Mouse (Mus musculus) spleen, adult 2 months (tissue): ENCODE data around the gene Decr2.

Experiments
- CTCF ChIP-seq: fragments of 200-500 bp; IDR thresholded peaks from 2 replicates; pipeline ENCODE4 v1.5.1; 2011; ENCODE audit warnings: mild to moderate bottlenecking, inconsistent platforms; ENCODE audit not compliant: insufficient read depth, insufficient read length, insufficient replicate concordance; ENCODE audit errors: extremely low read depth
- POLR2A ChIP-seq: fragments of 200-500 bp; IDR thresholded peaks from 2 replicates; pipeline ENCODE4 v1.6.1; 2011; ENCODE audit warnings: low read depth, low read length, inconsistent platforms

DNA sequence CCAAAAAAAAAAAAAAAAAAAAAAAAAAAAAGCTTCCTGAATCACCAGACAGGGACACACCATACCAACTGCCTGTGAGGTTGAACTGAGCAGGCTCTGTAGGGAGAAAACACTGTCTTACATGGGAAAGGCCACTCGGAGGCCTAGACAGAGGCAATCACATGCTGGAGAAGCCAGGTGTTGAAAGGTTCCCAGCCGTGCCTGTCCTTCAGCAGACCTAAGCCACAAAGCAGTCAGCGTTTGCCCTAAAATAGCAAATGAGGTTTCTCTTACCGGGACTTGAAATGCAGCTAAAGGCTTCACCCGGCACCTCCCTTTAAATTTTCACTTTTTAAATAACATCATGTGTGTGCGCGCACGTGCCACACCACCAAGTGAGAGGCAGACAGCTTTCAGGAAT is 42.0 kb downstream of the Decr2 start:
- TF ChIP-seq CTCF = no peak
- no peak for TF ChIP-seq POLR2A
